Mouse (Mus musculus): ENCODE measurements at regions not wholly inside any gene's neighbourhood (a gene's known extent, or its start where the extent isn't known, plus 50 kb on each side); places are given as distances from the start of the nearest gene placed in this dataset.

- TF ChIP-seq CTCF (IDR thresholded peaks at IDR 0.05; ENCODE audit: borderline replicate concordance, insufficient read depth, low read length): no peak
- TF ChIP-seq POLR2A (IDR thresholded peaks at IDR 0.05; ENCODE audit: low read depth, low read length): no peak
These were observed 484.2 kb downstream of the Gm21750 start for GRCm38 (mm10) chr14:74145202-74145700.

Data from embryonic fibroblast, embryonic 13.5 days (primary cell).